ENCODE assay signal across 41 mouse cellular contexts in the genomic region with DNA sequence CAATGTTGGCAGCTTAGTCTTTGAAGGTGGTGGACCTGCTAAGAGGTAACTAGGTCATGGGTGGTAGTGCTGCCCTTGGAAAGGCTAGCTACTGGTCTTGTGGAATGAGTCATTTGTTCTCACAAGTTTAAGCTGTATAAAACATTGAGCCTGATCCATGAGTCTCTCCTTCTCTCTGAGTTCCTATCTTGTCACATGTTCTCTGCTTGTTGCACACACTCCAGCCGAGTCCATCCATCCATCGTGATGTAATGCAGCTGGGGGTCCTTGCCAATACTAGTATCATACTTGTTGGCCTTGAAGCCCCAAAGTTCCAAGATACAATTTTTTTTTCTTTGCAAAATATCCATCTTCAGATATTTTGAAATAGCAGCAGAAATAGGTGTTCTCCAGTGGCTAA. TPM values are rescaled to one million over a fixed set of nuclear protein-coding genes. Genes with fewer than 3 reads are reported as not detected.
"Had no signal": no experiment of that assay in that cellular context is flagged by ENCODE, and none has a peak within 500 bp of the region (broad histone marks: within the 10 kb centered on the region; RNA-seq: fewer than 3 reads in every experiment).

No protein-coding gene starts in this region.

- H3K4me1 ChIP-seq: heart, embryonic 13.5 days; heart, embryonic 15.5 days; hindbrain, embryonic 10.5 days; hindbrain, embryonic 13.5 days; hindbrain, embryonic 15.5 days; kidney, embryonic 15.5 days; limb, embryonic 13.5 days; limb, embryonic 15.5 days; liver, embryonic 12.5 days had no signal

- H3K4me3 ChIP-seq: heart, embryonic 13.5 days; heart, embryonic 15.5 days; hindbrain, embryonic 10.5 days; hindbrain, embryonic 13.5 days; hindbrain, embryonic 15.5 days; kidney, embryonic 15.5 days; limb, embryonic 13.5 days; limb, embryonic 15.5 days; liver, embryonic 12.5 days had no signal

- H3K27ac ChIP-seq: heart, embryonic 13.5 days; heart, embryonic 15.5 days; hindbrain, embryonic 10.5 days; hindbrain, embryonic 13.5 days; hindbrain, embryonic 15.5 days; hindbrain, postnatal 0 days; kidney, embryonic 15.5 days; kidney, postnatal 0 days; limb, embryonic 13.5 days; limb, embryonic 15.5 days; liver, embryonic 12.5 days; liver, embryonic 14.5 days had no signal

- H3K4me2 ChIP-seq: heart, embryonic 13.5 days; heart, embryonic 15.5 days; hindbrain, embryonic 13.5 days; hindbrain, embryonic 15.5 days; kidney, embryonic 15.5 days; limb, embryonic 13.5 days; limb, embryonic 15.5 days; liver, embryonic 12.5 days had no signal

- H3K27me3 ChIP-seq: heart, embryonic 13.5 days; heart, embryonic 15.5 days; hindbrain, embryonic 13.5 days; hindbrain, embryonic 15.5 days; kidney, embryonic 15.5 days; limb, embryonic 13.5 days; limb, embryonic 15.5 days; liver, embryonic 12.5 days had no signal

- H3K9ac ChIP-seq: heart, embryonic 13.5 days; heart, embryonic 15.5 days; hindbrain, embryonic 13.5 days; hindbrain, embryonic 15.5 days; kidney, embryonic 15.5 days; limb, embryonic 13.5 days; limb, embryonic 15.5 days; liver, embryonic 12.5 days; liver, embryonic 14.5 days had no signal

- H3K36me3 ChIP-seq: heart, embryonic 13.5 days; heart, embryonic 15.5 days; hindbrain, embryonic 10.5 days; hindbrain, embryonic 13.5 days; hindbrain, embryonic 15.5 days; kidney, embryonic 15.5 days; limb, embryonic 13.5 days; limb, embryonic 15.5 days; liver, embryonic 12.5 days had no signal

- DNase-seq: gastrocnemius, postnatal 14 days; heart, postnatal 14 days; heart, postnatal 4 days; kidney, adult 11 months; kidney, adult 2 months; kidney, adult 9 months; kidney, postnatal 14 days; kidney, postnatal 36 days; layer of hippocampus, adult 9-11 months; layer of hippocampus, postnatal 36 days; left cerebral cortex, postnatal 4 days had no signal

- H3K9me3 ChIP-seq: heart, embryonic 13.5 days; heart, embryonic 15.5 days; hindbrain, embryonic 10.5 days; hindbrain, embryonic 13.5 days; hindbrain, embryonic 15.5 days; kidney, embryonic 15.5 days; limb, embryonic 13.5 days; limb, embryonic 15.5 days; liver, embryonic 12.5 days had no signal

- ATAC-seq: hindbrain, postnatal 0 days; intestine, embryonic 16.5 days; liver, embryonic 12.5 days had no signal

RNA-seq across cellular contexts. Expression of a gene that starts 22.0 kb away (rescaled TPM):
- total RNA-seq: gastrocnemius, adult 8-10 months; gastrocnemius, postnatal 14 days; gastrocnemius, postnatal 4 days; granulocyte monocyte progenitor cell, adult 5-6 weeks; heart, postnatal 14 days; heart, postnatal 4 days; hindbrain, postnatal 0 days; layer of hippocampus, adult 18-20 months; layer of hippocampus, adult 8-10 months; layer of hippocampus, postnatal 14 days; layer of hippocampus, postnatal 36 days; left cerebral cortex, adult 18-20 months; left cerebral cortex, adult 8-10 months; left cerebral cortex, postnatal 10 days; left cerebral cortex, postnatal 25 days; left cerebral cortex, postnatal 4 days; liver, adult 2 months had no signal
- polyA plus RNA-seq: frontal cortex, adult 2 months; heart, embryonic 13.5 days; heart, embryonic 15.5 days; heart, postnatal 0 days; hindbrain, embryonic 10.5 days; hindbrain, embryonic 13.5 days; hindbrain, embryonic 15.5 days; hindbrain, postnatal 0 days; kidney, adult 2 months; kidney, embryonic 15.5 days; kidney, postnatal 0 days; limb, embryonic 11.5 days; limb, embryonic 13.5 days; limb, embryonic 15.5 days; liver, adult 2 months; liver, embryonic 12.5 days; liver, embryonic 14.5 days; liver, embryonic 16.5 days had no signal

RNA-seq across cellular contexts. Expression of a gene that starts 39.6 kb away (rescaled TPM):
- total RNA-seq: gastrocnemius, adult 8-10 months; gastrocnemius, postnatal 14 days; gastrocnemius, postnatal 4 days; granulocyte monocyte progenitor cell, adult 5-6 weeks; heart, postnatal 14 days; heart, postnatal 4 days; hindbrain, postnatal 0 days; layer of hippocampus, adult 18-20 months; layer of hippocampus, adult 8-10 months; layer of hippocampus, postnatal 14 days; layer of hippocampus, postnatal 36 days; left cerebral cortex, adult 18-20 months; left cerebral cortex, adult 8-10 months; left cerebral cortex, postnatal 10 days; left cerebral cortex, postnatal 25 days; left cerebral cortex, postnatal 4 days; liver, adult 2 months had no signal
- polyA plus RNA-seq: frontal cortex, adult 2 months; heart, embryonic 13.5 days; heart, embryonic 15.5 days; heart, postnatal 0 days; hindbrain, embryonic 10.5 days; hindbrain, embryonic 13.5 days; hindbrain, embryonic 15.5 days; hindbrain, postnatal 0 days; intestine, embryonic 14.5 days; intestine, embryonic 16.5 days; kidney, adult 2 months; kidney, embryonic 15.5 days; kidney, postnatal 0 days; large intestine, adult 2 months; limb, embryonic 11.5 days; limb, embryonic 13.5 days; limb, embryonic 15.5 days; liver, adult 2 months; liver, embryonic 12.5 days; liver, embryonic 14.5 days; liver, embryonic 16.5 days had no signal
